Mouse (Mus musculus): ENCODE measurements around the gene Ppp1r7. TPM values are rescaled to one million over a fixed set of nuclear protein-coding genes. Genes with fewer than 3 reads are reported as not detected.
A peak's percentile ranks its signal among the peaks of the same experiment; 100 is the strongest.

The Ppp1r7 gene
- polyA plus RNA-seq, 1 experiment = 2.6 TPM

GRCm38 (mm10) chr1:93373665-93374064 lies 31.0 kb downstream of the Ppp1r7 start, which contains the start of gene Ano7:
TSS of gene Ano7 (plus strand) at chr1:93373930.
- TF ChIP-seq CTCF (IDR thresholded peaks at IDR 0.05; ENCODE audit: extremely low read depth, insufficient read length, insufficient replicate concordance, low read depth, low read length) (no peak), POLR2A (IDR thresholded peaks at IDR 0.05; ENCODE audit: low read depth, low read length) (no peak)
- Histone ChIP-seq H3K4me3 (ENCODE audit: low read depth, low read length) (peak within 1 kb of the TSS; percentile 49), H3K27me3 (ENCODE audit: control insufficient read depth, insufficient read depth, low read length) (no peaks in the 10 kb centered on the region), H3K36me3 (ENCODE audit: control insufficient read depth, insufficient read depth, low read length) (no peaks in the 10 kb centered on the region), H3K27ac (ENCODE audit: insufficient read depth, low read depth, low read length) (peak within 1 kb of the TSS; percentile 59), H3K4me1 (ENCODE audit: control insufficient read depth, insufficient read depth, insufficient read length, low read length) (peaks cover 5% of the 10 kb centered on the region; the same call in 1 of the 2 replicates)
- WGBS = 30% methylated on average over 4 of the region's 4 CpGs

- peak overlapping the region; percentile 7; the same call in 1 of the 2 replicates for H3K27ac ChIP-seq (ENCODE audit: insufficient read depth, low read depth, low read length)
- WGBS = 36% methylated on average over 5 of the region's 5 CpGs
- TF ChIP-seq POLR2A (IDR thresholded peaks at IDR 0.05; ENCODE audit: low read depth, low read length) (no peak), CTCF (IDR thresholded peaks at IDR 0.05; ENCODE audit: extremely low read depth, insufficient read length, insufficient replicate concordance, low read depth, low read length) (no peak)
- no peaks in the 10 kb centered on the region for H3K36me3 ChIP-seq (ENCODE audit: control insufficient read depth, insufficient read depth, low read length)
- no peak overlapping the region for H3K4me3 ChIP-seq (ENCODE audit: low read depth, low read length)
- no peaks in the 10 kb centered on the region for H3K27me3 ChIP-seq (ENCODE audit: control insufficient read depth, insufficient read depth, low read length)
- H3K4me1 ChIP-seq (ENCODE audit: control insufficient read depth, insufficient read depth, insufficient read length, low read length) = peaks cover 5% of the 10 kb centered on the region; the same call in 1 of the 2 replicates
Observed at GRCm38 (mm10) chr1:93377307-93377706, 34.7 kb downstream of the Ppp1r7 start.

- Histone ChIP-seq H3K27ac (ENCODE audit: insufficient read depth, low read depth, low read length) (no peak overlapping the region), H3K4me1 (ENCODE audit: control insufficient read depth, insufficient read depth, insufficient read length, low read length) (peaks cover 5% of the 10 kb centered on the region; the same call in 1 of the 2 replicates), H3K36me3 (ENCODE audit: control insufficient read depth, insufficient read depth, low read length) (no peaks in the 10 kb centered on the region), H3K27me3 (ENCODE audit: control insufficient read depth, insufficient read depth, low read length) (no peaks in the 10 kb centered on the region), H3K4me3 (ENCODE audit: low read depth, low read length) (no peak overlapping the region)
- 75% methylated on average over 5 of the region's 5 CpGs for WGBS
- TF ChIP-seq CTCF (IDR thresholded peaks at IDR 0.05; ENCODE audit: extremely low read depth, insufficient read length, insufficient replicate concordance, low read depth, low read length) (peak; percentile 14; the same call in 1 of the 2 replicates), POLR2A (IDR thresholded peaks at IDR 0.05; ENCODE audit: low read depth, low read length) (no peak)
Observed at GRCm38 (mm10) chr1:93379117-93379516, 36.5 kb downstream of the Ppp1r7 start.

- Histone ChIP-seq H3K36me3 (ENCODE audit: control insufficient read depth, insufficient read depth, low read length) (no peaks in the 10 kb centered on the region), H3K4me1 (ENCODE audit: control insufficient read depth, insufficient read depth, insufficient read length, low read length) (no peaks in the 10 kb centered on the region), H3K27ac (ENCODE audit: insufficient read depth, low read depth, low read length) (no peak overlapping the region), H3K27me3 (ENCODE audit: control insufficient read depth, insufficient read depth, low read length) (no peaks in the 10 kb centered on the region), H3K4me3 (ENCODE audit: low read depth, low read length) (no peak overlapping the region)
- TF ChIP-seq CTCF (IDR thresholded peaks at IDR 0.05; ENCODE audit: extremely low read depth, insufficient read length, insufficient replicate concordance, low read depth, low read length) (no peak), POLR2A (IDR thresholded peaks at IDR 0.05; ENCODE audit: low read depth, low read length) (no peak)
- WGBS = 31% methylated on average over 2 of the region's 2 CpGs
Observed at GRCm38 (mm10) chr1:93387198-93387597, 44.5 kb downstream of the Ppp1r7 start.

GRCm38 (mm10) chr1:93388906-93389305 lies 46.3 kb downstream of the Ppp1r7 start:
- no peak for TF ChIP-seq CTCF (IDR thresholded peaks at IDR 0.05; ENCODE audit: extremely low read depth, insufficient read length, insufficient replicate concordance, low read depth, low read length)
- TF ChIP-seq POLR2A (IDR thresholded peaks at IDR 0.05; ENCODE audit: low read depth, low read length) = no peak
- WGBS = 76% methylated on average over 2 of the region's 2 CpGs
- Histone ChIP-seq H3K36me3 (ENCODE audit: control insufficient read depth, insufficient read depth, low read length) (no peaks in the 10 kb centered on the region), H3K27ac (ENCODE audit: insufficient read depth, low read depth, low read length) (no peak overlapping the region), H3K4me1 (ENCODE audit: control insufficient read depth, insufficient read depth, insufficient read length, low read length) (no peaks in the 10 kb centered on the region), H3K27me3 (ENCODE audit: control insufficient read depth, insufficient read depth, low read length) (no peaks in the 10 kb centered on the region), H3K4me3 (ENCODE audit: low read depth, low read length) (no peak overlapping the region)

- TF ChIP-seq POLR2A (IDR thresholded peaks at IDR 0.05; ENCODE audit: low read depth, low read length) (no peak), CTCF (IDR thresholded peaks at IDR 0.05; ENCODE audit: extremely low read depth, insufficient read length, insufficient replicate concordance, low read depth, low read length) (no peak)
- peak overlapping the region; percentile 60 for H3K4me3 ChIP-seq (ENCODE audit: low read depth, low read length)
- no peaks in the 10 kb centered on the region for H3K27me3 ChIP-seq (ENCODE audit: control insufficient read depth, insufficient read depth, low read length)
- H3K4me1 ChIP-seq (ENCODE audit: control insufficient read depth, insufficient read depth, insufficient read length, low read length) = peaks cover 7% of the 10 kb centered on the region
- H3K27ac ChIP-seq (ENCODE audit: insufficient read depth, low read depth, low read length) = no peak overlapping the region
- peaks cover 7% of the 10 kb centered on the region for H3K36me3 ChIP-seq (ENCODE audit: control insufficient read depth, insufficient read depth, low read length)
- 10% methylated on average over 38 of the region's 38 CpGs for WGBS
Observed at GRCm38 (mm10) chr1:93401191-93402052, 58.8 kb downstream of the Ppp1r7 start.

GRCm38 (mm10) chr1:93403403-93403802 lies 60.7 kb downstream of the Ppp1r7 start:
- Histone ChIP-seq H3K4me1 (ENCODE audit: control insufficient read depth, insufficient read depth, insufficient read length, low read length) (peaks cover 4% of the 10 kb centered on the region; the same call in 1 of the 2 replicates), H3K36me3 (ENCODE audit: control insufficient read depth, insufficient read depth, low read length) (peaks cover 27% of the 10 kb centered on the region), H3K4me3 (ENCODE audit: low read depth, low read length) (no peak overlapping the region), H3K27ac (ENCODE audit: insufficient read depth, low read depth, low read length) (no peak overlapping the region), H3K27me3 (ENCODE audit: control insufficient read depth, insufficient read depth, low read length) (no peaks in the 10 kb centered on the region)
- WGBS = 79% methylated on average over 4 of the region's 4 CpGs
- TF ChIP-seq POLR2A (IDR thresholded peaks at IDR 0.05; ENCODE audit: low read depth, low read length) = no peak
- no peak for TF ChIP-seq CTCF (IDR thresholded peaks at IDR 0.05; ENCODE audit: extremely low read depth, insufficient read length, insufficient replicate concordance, low read depth, low read length)

Other genes with a start within 250 kb of the Ppp1r7 start
- 1.3 and 2.0 TPM in 2 replicates for gene Kif1a, start 240.9 kb upstream of the Ppp1r7 start, polyA plus RNA-seq (2012; rRNA removed)
- gene Agxt, start 207.6 kb upstream of the Ppp1r7 start, polyA plus RNA-seq (2012; rRNA removed) = 0.14 and 0.58 TPM in 2 replicates
- 3.0 and 13.5 TPM in 2 replicates for gene 2310007B03Rik, start 181.9 kb upstream of the Ppp1r7 start, polyA plus RNA-seq (2012; rRNA removed)
- 0.08 TPM in 1 of 2 replicates, not detected in the other for gene Crocc2, start 174.1 kb upstream of the Ppp1r7 start, polyA plus RNA-seq (2012; rRNA removed)
- 2.6 and 3.0 TPM in 2 replicates for gene Sned1, start 107.0 kb upstream of the Ppp1r7 start, polyA plus RNA-seq (2012; rRNA removed)
- gene Mterf4, start 36.9 kb upstream of the Ppp1r7 start, polyA plus RNA-seq (2012; rRNA removed) = 1.3 and 3.1 TPM in 2 replicates
- 0.62 and 1.6 TPM in 2 replicates for gene Pask, start 628 bp downstream of the Ppp1r7 start, polyA plus RNA-seq (2012; rRNA removed)
- 30.2 and 41.4 TPM in 2 replicates for gene Ano7, start 31.1 kb downstream of the Ppp1r7 start, polyA plus RNA-seq (2012; rRNA removed)
- gene Hdlbp, start 136.0 kb downstream of the Ppp1r7 start, polyA plus RNA-seq (2012; rRNA removed) = 29.9 and 54.9 TPM in 2 replicates
- 4.7 and 13.6 TPM in 2 replicates for gene Farp2, start 169.2 kb downstream of the Ppp1r7 start, polyA plus RNA-seq (2012; rRNA removed)

All from small intestine, adult 2 months (tissue).